Mouse (Mus musculus) limb, embryonic 14.5 days (tissue): ENCODE results near the gene Il1rl1. TPM values are rescaled to one million over a fixed set of nuclear protein-coding genes. Genes with fewer than 3 reads are reported as not detected.

Experiments used
- ATAC-seq: fragments of 200-750 bp; cut with Nextera tagmentation; 2 replicates; pipeline ENCODE4 v1.8.0; 2017; ENCODE audit warnings: low read depth, moderate number of reproducible peaks, moderate TSS enrichment; ENCODE audit not compliant: low FRiP score
- DNase-seq: peaks from one replicate; pipeline ENCODE4 v3.0.0-alpha.2; 2015; ENCODE audit warnings: low spot score
- H3K27ac ChIP-seq: fragments of 300-500 bp; sonication (generic); replicated peaks from 2 replicates; pipeline ENCODE4 v1.5.1; 2014; ENCODE audit warnings: low read depth, mild to moderate bottlenecking, low read length, moderate library complexity, mixed read lengths
- H3K27me3 ChIP-seq: fragments of 300-500 bp; sonication (generic); 2 replicates; pipeline ENCODE4 v1.6.1; 2014; ENCODE audit warnings: low read length, mixed read lengths; ENCODE audit not compliant: control insufficient read depth, insufficient read depth
- H3K36me3 ChIP-seq: fragments of 300-500 bp; sonication (generic); 2 replicates; pipeline ENCODE4 v1.6.1; 2014; ENCODE audit warnings: mild to moderate bottlenecking, low read length, moderate library complexity, mixed read lengths; ENCODE audit not compliant: control insufficient read depth, insufficient read depth
- H3K4me1 ChIP-seq: fragments of 300-500 bp; sonication (generic); 2 replicates; pipeline ENCODE4 v1.6.1; 2014; ENCODE audit warnings: antibody characterized with exemption, low read length, mixed read lengths; ENCODE audit not compliant: control insufficient read depth, insufficient read depth
- H3K4me2 ChIP-seq: fragments of 300-500 bp; sonication (generic); replicated peaks from 2 replicates; pipeline ENCODE4 v1.6.1; 2014; ENCODE audit warnings: low read depth, mild to moderate bottlenecking, low read length, moderate library complexity; ENCODE audit not compliant: severe bottlenecking
- H3K4me3 ChIP-seq: fragments of 300-500 bp; sonication (generic); replicated peaks from 2 replicates; pipeline ENCODE4 v1.5.1; 2014; ENCODE audit warnings: low read length
- H3K9ac ChIP-seq: fragments of 300-500 bp; sonication (generic); 2 replicates; pipeline ENCODE4 v1.6.1; 2014; ENCODE audit warnings: mild to moderate bottlenecking, low read depth, low read length, moderate library complexity; ENCODE audit not compliant: severe bottlenecking
- H3K9me3 ChIP-seq: fragments of 300-500 bp; sonication (generic); 2 replicates; pipeline ENCODE4 v1.6.1; 2016; ENCODE audit warnings: low read length; ENCODE audit not compliant: control insufficient read depth
- POLR2A ChIP-seq: fragments of 200-500 bp; IDR thresholded peaks from 2 replicates; pipeline ENCODE4 v1.8.0; 2012; ENCODE audit warnings: inconsistent platforms, mild to moderate bottlenecking, moderate library complexity, borderline replicate concordance; ENCODE audit not compliant: insufficient read depth, insufficient read length; ENCODE audit errors: extremely low read depth
- WGBS: fragments of 180-500 bp; shearing (Covaris S2); extraction: QIAGEN DNeasy Blood & Tissue Kit; methylation state at CpG from one replicate; pipeline ENCODE4 v1.1.7; 2014; 5-methylcytosine and 5-hydroxymethylcytosine counted together
- polyA plus RNA-seq, 2 experiments: library from polyadenylated mRNA; depleted of rRNA in 1 of 2; stranded (reverse) in 1 of 2; unstranded in 1 of 2; fragments of >200 nt; fragmentation: Nextera tagmentation in 1 of 2; extraction: Ambion mirVana in 1 of 2; gene quantifications; 2 replicates each; pipeline versions ENCODE4 v1.2.1 to v1.2.3; 2012 to 2014

Gene Il1rl1
- polyA plus RNA-seq, 2 experiments: 3.5 to 5.2 TPM

- 39% methylated on average over 3 of the region's 3 CpGs for WGBS
- Histone ChIP-seq H3K9me3 (no peaks in the 10 kb centered on the region), H3K9ac (no peak overlapping the region), H3K27me3 (no peaks in the 10 kb centered on the region), H3K4me2 (no peak overlapping the region), H3K27ac (no peak overlapping the region), H3K4me1 (no peaks in the 10 kb centered on the region), H3K4me3 (no peak overlapping the region), H3K36me3 (no peaks in the 10 kb centered on the region)
- TF ChIP-seq POLR2A: no peak
- DNase-seq: no peak
- no peak for ATAC-seq
These were observed 6.6 kb downstream of the Il1rl1 start for GRCm38 (mm10) chr1:40435936-40436335.

- Histone ChIP-seq H3K4me2 (no peak overlapping the region), H3K36me3 (no peaks in the 10 kb centered on the region), H3K9me3 (no peaks in the 10 kb centered on the region), H3K27ac (no peak overlapping the region), H3K9ac (no peak overlapping the region), H3K4me3 (no peak overlapping the region), H3K4me1 (no peaks in the 10 kb centered on the region), H3K27me3 (no peaks in the 10 kb centered on the region)
- no peak for DNase-seq
- ATAC-seq: no peak
- WGBS: 85% methylated on average over 2 of the region's 2 CpGs
- TF ChIP-seq POLR2A: no peak
These were observed 8.0 kb downstream of the Il1rl1 start for GRCm38 (mm10) chr1:40437340-40437739.

GRCm38 (mm10) chr1:40439504-40439903 is 10.1 kb downstream of the Il1rl1 start:
- WGBS: 58% methylated on average over 8 of the region's 8 CpGs
- no peak overlapping the region for H3K4me3 ChIP-seq
- H3K27ac ChIP-seq: no peak overlapping the region; the same call in 1 of the 2 replicates

GRCm38 (mm10) chr1:40444800-40445199 is 15.4 kb downstream of the Il1rl1 start:
- WGBS: 87% methylated on average over 3 of the region's 3 CpGs
- H3K9ac ChIP-seq: no peak overlapping the region

More at GRCm38 (mm10) chr1:40439504-40439903, 10.1 kb downstream of the Il1rl1 start:
- Histone ChIP-seq H3K9me3 (no peaks in the 10 kb centered on the region), H3K9ac (no peak overlapping the region), H3K36me3 (no peaks in the 10 kb centered on the region), H3K27me3 (no peaks in the 10 kb centered on the region), H3K4me1 (no peaks in the 10 kb centered on the region), H3K4me2 (no peak overlapping the region)
- DNase-seq (no peak), ATAC-seq (no peak)
- TF ChIP-seq POLR2A: no peak

GRCm38 (mm10) chr1:40465477-40466430 is 36.4 kb downstream of the Il1rl1 start, which contains the start of gene Il18r1:
Il18r1 (plus strand) TSS chr1:40465552.
- no peak within 1 kb of the TSS for H3K27ac ChIP-seq
- no peaks in the 10 kb centered on the region for H3K4me1 ChIP-seq
- no peak within 1 kb of the TSS for H3K4me2 ChIP-seq
- no peak for TF ChIP-seq POLR2A
- H3K4me3 ChIP-seq: no peak within 1 kb of the TSS
- DNase-seq (no peak), ATAC-seq (no peak)
- H3K36me3 ChIP-seq: no peaks in the 10 kb centered on the region
- H3K9me3 ChIP-seq: no peaks in the 10 kb centered on the region
- H3K27me3 ChIP-seq: no peaks in the 10 kb centered on the region
- WGBS: 45% methylated on average over 20 of the region's 20 CpGs
- no peak within 1 kb of the TSS for H3K9ac ChIP-seq

More at GRCm38 (mm10) chr1:40444800-40445199, 15.4 kb downstream of the Il1rl1 start:
- ATAC-seq (no peak), DNase-seq (no peak)
- Histone ChIP-seq H3K9me3 (no peaks in the 10 kb centered on the region), H3K4me3 (no peak overlapping the region), H3K36me3 (no peaks in the 10 kb centered on the region), H3K27me3 (no peaks in the 10 kb centered on the region), H3K4me1 (no peaks in the 10 kb centered on the region), H3K4me2 (no peak overlapping the region), H3K27ac (no peak overlapping the region)
- TF ChIP-seq POLR2A: no peak
